Mouse (Mus musculus): ENCODE data around the gene Lrr1.

The Lrr1 gene

GRCm38 (mm10) chr12:69198985-69199384 lies 30.4 kb downstream of the Lrr1 start:
- DNase-seq = no peak

- DNase-seq = no peak
Measured at GRCm38 (mm10) chr12:69204052-69204833, 35.6 kb downstream of the Lrr1 start, which contains the start of gene Gm49384. Gm49384 (minus strand) TSS chr12:69204267.

GRCm38 (mm10) chr12:69207396-69207795 lies 38.8 kb downstream of the Lrr1 start:
- no peak for DNase-seq

GRCm38 (mm10) chr12:69207926-69208325 lies 39.3 kb downstream of the Lrr1 start:
- no peak for DNase-seq

- DNase-seq = no peak
Measured at GRCm38 (mm10) chr12:69208520-69208919, 39.9 kb downstream of the Lrr1 start.

GRCm38 (mm10) chr12:69210056-69210979 lies 41.7 kb downstream of the Lrr1 start:
- no peak for DNase-seq

GRCm38 (mm10) chr12:69211057-69211456 lies 42.4 kb downstream of the Lrr1 start:
- peak; percentile 37 to 43 for DNase-seq

GRCm38 (mm10) chr12:69213186-69213777 lies 44.7 kb downstream of the Lrr1 start:
- DNase-seq = no peak

- no peak for DNase-seq
Measured at GRCm38 (mm10) chr12:69214393-69214792, 45.8 kb downstream of the Lrr1 start.

GRCm38 (mm10) chr12:69215000-69215785 lies 46.6 kb downstream of the Lrr1 start:
- DNase-seq = no peak

GRCm38 (mm10) chr12:69216587-69216986 lies 48.0 kb downstream of the Lrr1 start:
- DNase-seq = no peak

GRCm38 (mm10) chr12:69220613-69221277 lies 52.1 kb downstream of the Lrr1 start:
- DNase-seq = peak; percentile 52 to 68

- DNase-seq = peak; percentile 95
Measured at GRCm38 (mm10) chr12:69227776-69228466, 59.3 kb downstream of the Lrr1 start, which contains the start of gene Pole2. Pole2 (minus strand) TSS chr12:69228195.
